Mouse (Mus musculus) ES-Bruce4 (cell line): ENCODE measurements at regions not wholly inside any gene's neighbourhood (a gene's known extent, or its start where the extent isn't known, plus 50 kb on each side); places are given as distances from the start of the nearest gene placed in this dataset.

ENCODE experiments used
- CTCF ChIP-seq: IDR thresholded peaks from one replicate; pipeline ENCODE4 v1.8.1; 2011; ENCODE audit warnings: low read depth, low read length
- POLR2A ChIP-seq: IDR thresholded peaks from one replicate; pipeline ENCODE4 v1.8.1; 2011; ENCODE audit warnings: low read length; ENCODE audit not compliant: insufficient read depth

DNA sequence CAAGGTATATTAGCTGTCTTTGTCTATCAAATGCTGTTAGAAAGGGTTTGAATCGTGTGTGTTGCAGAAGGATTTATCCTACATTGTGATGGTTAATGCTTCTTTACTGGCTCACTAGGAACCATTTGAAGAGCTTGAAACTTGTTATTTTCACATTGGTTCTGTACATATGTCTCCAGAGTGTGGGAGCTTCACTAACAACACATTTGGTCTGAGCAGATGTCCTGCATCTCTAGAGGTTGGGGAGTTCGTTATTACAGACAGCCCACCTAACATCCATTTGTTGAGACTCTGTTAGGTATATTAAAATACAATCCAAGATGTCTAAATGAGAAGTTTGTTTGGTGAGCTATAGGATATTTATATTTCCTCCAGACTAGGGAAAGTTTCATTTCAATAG is 244.0 kb upstream of the Dph6 start:
- TF ChIP-seq POLR2A = no peak
- no peak for TF ChIP-seq CTCF
